Mouse (Mus musculus): ENCODE data around the gene Pip5k1c.

Gene Pip5k1c

DNA sequence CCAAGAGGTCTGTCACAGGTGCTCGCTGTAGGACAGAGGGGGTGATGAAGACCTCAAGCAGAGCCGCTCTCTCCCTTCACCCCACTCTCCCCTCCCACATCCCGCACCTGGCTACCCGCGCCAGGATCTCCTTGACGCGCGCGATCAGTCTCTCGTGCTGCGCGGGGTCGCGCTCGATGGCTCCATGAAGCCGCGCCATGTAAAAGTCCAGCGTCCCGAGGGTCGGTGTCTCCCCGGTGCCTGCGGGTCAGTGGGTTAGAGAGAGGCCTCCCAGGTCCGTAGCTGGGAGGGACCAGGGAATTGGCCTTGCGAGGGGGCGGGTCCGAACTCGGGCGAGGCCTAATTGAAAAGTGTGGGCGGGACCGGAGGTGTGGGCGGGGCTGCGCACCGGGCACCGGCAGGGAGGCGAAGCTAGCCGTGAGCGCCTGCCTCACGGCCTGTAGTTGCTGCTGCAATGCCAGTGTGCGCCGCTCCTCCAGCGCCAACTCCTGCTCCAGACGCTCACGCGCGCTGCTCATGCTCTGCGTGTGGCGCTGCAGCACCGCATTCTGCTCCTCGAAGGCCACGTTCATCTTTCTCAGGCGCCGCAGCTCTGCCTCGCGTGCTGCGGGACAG is 53.8 kb downstream of the Pip5k1c start:
- peak; percentile 67 for DNase-seq (ENCODE audit: low read depth, low spot score)

DNA sequence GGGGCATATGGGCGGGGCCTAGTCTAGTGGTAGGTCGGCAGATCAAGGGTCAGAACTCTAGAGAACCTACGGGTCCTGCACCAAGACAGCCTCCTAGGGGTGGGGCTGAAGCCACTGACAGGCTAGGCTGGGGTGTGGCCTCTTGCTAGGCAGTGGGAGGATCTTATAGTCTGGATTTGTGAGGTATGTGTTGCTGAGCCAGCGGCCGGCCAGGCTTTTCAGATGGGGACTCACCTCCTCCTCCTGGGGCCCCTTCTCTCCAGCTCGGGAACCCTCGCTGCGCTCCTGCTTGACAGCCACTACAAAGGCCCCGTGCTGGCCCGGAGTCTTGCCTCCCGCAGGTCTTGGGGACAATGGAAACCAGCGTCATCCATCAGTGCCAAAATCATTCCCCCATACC is 56.4 kb downstream of the Pip5k1c start:
- no peak for DNase-seq (ENCODE audit: low read depth, low spot score)

DNA sequence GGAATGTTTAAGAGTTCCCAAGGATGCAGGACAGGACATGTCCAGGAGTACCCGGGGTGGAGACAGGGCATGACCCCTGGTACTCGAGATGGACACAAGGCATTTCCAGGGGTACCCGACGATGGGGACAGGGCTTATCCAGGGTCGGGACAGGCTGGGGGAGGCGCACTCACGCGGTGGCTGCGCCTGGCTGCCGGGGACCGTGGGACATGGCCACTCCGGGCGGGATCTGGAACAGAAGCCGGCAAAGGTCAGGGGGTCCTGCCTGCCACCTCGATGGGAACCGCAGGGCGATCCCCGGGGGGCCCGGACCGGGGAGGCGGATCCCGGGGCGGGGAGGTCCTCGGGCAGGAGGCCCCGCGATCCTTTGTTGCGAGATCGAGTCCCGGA is 57.2 kb downstream of the Pip5k1c start:
- DNase-seq (ENCODE audit: low read depth, low spot score) = no peak

DNA sequence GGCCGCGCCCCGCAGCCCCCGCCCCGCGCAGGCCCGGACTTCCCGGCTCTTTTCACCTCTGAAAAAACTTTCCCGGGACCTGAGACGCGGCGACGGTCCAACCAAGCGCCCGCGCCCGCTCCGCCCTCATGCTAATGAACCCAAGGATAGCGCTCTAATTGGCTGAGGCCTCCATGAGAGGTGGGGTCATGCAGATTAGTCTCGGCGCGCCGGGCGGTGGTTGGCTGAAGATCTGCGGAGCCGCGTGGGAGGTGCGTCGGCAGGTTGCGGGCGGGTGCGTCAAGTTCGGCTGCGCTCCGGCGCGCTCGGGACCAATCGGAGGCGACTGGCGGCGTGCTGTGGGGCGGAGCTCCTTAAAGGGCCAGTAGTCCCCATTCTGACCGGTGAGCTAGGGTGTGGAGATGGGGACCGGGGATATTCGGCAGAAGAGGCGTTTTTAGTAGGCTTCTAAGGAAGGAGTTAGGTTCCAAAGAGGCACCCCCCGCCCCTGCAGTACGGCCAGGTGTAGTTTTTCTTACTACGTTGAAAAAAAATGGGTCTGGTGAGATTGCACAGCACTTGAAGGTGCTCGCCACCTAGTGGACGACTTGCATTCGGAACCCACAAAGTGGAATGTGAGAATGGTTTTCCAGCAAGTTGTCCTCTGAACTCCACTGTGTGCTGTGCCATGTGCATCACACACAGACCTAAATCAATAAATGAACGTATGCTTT is 57.7 kb downstream of the Pip5k1c start, which contains the start of gene Hmg20b:
Gene Hmg20b, minus strand, starts transcription at position 130 of the 713 bp plus-strand sequence.
- DNase-seq (ENCODE audit: low read depth, low spot score) = peak; percentile 98

DNA sequence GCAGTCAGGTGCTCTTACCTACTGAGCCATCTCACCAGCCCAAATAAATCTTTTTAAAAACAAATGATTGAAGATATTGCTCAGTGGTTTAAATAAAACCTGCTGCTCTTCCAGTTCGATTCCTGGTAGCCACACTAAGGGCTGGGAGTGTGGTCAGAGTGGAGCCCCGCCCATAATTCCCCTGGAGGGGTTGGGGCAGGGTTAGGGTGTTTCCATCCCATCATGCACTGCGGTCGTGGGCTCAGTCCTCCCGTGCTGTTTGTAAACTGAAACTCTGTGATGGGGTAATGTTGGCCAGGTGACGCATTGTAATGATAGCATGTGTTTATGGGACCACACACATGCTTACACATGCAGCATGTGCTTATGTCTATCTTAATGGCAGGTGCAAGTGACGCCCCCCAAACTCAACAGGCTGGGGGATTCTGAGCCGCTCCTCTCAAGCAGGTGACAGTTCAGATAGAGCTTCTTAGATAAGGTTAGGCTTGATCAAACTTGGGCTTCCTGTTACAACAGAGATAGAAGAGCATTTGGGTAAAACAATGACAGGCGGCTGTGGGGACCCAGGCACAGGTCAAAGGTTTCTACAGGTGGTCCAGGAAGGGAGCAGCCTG is 59.0 kb downstream of the Pip5k1c start:
- DNase-seq (ENCODE audit: low read depth, low spot score) = no peak

DNA sequence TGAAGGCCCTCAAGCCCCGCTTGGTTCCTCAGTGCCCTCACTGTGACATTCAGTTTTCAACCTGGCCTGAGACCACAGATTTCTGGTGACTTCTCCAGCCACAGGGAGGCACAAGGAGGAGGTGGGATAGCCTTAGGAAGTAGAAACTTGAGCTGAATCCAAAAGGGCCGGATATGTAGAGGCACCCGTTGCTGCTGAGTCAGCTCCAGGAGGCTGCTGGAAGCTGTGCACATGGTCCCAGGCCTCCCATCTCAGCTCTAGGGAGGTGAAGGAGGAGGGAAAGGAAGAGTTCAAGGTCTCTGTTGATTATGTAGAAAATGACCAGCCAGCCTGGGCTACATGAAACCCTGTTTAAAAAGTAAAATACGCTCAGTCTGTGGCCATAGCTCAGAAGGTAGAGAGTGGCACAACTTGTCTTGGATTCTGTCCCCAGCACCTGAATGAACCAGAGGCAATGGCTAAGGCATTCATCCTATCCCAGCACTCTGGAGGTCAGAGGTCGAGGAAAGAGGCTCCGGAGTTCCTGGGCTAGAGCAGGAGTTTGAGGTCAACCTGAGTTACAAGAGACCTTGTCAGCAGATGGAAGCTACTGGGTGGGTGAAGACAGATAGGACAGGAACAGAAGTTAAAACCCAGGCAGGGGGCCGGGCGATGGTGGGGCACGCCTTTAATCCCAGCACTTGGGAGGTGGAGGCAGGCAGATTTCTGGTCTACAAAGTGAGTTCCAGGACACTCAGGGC is 62.1 kb downstream of the Pip5k1c start:
- DNase-seq (ENCODE audit: low read depth, low spot score) = no peak

DNA sequence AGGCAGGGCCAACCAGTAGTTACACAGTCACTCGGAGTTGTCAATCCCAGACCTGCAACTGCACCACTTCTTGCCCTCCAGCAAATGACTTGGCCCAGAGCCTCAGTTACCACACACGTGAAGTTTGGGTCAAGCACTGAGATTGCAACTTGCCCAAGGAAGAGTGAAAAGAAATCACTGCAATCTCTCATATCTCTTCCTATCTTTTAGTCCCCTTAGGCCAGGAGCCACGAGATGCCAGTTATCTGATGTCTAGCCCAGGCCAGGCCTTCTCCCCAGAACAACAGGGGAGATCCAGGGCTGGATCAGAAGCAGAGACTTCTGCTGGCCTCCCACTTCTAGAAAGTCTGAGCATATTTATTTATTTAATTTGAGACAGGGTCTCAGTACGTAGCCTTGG is 62.8 kb downstream of the Pip5k1c start:
- DNase-seq (ENCODE audit: low read depth, low spot score) = no peak

DNA sequence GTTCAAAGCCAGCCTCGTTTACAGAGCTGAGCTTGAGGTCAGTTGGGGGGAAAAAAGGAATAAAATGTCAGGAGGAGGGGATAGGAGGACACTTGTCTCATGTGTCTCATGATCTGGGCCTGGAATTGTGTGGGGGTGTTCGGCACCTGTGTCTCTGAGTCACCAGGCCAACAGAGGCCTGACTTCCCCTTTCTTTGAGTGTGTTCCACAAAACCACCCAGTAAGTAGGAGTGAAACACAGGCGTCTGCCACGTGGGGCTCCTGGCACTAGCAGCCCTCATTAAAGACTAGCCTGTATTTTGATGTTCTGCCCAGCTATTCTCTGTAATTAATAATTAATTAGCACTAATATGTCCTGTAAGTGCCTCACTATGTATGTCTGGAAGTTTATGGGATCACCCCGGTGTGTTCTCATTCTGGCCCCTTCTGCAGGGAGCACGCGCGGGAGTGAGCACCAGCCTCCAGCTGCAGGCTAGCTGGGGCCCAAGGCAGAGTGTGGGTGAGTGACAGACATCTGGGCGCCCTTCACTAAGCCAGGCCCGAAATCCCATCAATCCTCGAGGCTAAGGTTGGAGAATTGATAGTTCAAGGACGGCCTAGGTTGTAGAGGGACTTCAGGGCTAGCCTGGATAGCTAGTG is 63.7 kb downstream of the Pip5k1c start:
- no peak for DNase-seq (ENCODE audit: low read depth, low spot score)

DNA sequence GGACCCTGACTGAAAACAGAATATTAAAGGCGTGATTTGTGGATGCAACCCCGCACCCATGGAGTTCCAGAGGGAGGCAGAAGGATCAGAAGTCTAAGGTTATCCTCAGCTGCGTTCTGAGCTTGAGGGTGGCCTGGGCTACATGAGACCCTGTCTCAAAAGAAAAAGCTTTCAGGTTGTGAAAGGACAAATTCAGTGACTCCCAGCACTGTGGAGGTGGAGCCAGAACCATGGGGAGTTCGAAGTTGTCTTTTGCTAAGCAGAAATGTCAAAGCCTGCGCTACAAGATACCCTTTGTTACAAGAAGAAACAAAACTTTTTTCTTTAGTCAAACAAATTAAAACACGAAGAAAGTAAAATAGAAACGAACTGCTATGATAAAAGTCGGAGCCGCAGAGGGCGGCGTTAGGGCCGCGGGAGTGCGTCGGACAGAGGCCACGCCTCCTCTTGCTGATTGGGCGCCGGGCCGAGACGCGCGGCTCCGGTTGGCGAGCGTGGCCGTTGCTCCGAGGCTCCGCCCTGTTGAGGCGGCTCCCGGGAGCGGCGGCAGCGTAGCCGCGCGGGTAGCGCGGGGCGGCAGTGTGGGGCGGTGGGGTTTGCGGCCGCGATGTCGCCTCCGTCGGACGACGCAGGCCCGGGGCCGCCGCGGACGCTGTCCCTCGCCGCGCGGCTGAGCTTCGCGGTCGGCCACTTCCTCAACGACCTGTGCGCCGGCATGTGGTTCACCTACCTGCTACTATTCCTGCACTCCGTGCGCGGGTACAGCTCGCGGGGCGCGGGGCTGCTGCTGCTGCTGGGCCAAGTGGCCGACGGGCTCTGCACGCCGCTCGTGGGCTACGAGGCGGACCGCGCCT is 64.5 kb downstream of the Pip5k1c start, which contains the start of gene Mfsd12:
Gene Mfsd12, plus strand, starts transcription at position 501 of the 854 bp plus-strand sequence.
- DNase-seq (ENCODE audit: low read depth, low spot score) = peak; percentile 83

DNA sequence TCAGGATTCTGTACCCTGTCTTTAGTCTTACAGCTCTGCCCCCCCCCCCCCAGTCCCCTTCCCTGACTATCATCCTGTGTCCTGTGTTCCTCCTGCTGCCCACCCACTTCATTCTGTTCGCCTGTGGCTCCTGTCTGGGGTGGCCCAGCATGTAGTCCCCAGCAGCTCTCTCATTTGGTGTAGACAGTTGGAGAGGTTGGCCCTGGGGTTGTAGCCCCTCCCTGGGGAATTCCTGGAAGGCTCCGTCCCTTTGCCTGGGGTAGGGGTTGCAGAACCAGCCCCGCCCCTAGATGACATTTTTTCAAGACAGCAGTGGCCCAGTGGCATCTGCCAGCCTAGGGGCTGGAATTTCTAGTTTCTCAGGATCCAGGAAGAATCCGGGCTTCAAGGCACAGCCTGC is 65.4 kb downstream of the Pip5k1c start:
- DNase-seq (ENCODE audit: low read depth, low spot score) = no peak

DNA sequence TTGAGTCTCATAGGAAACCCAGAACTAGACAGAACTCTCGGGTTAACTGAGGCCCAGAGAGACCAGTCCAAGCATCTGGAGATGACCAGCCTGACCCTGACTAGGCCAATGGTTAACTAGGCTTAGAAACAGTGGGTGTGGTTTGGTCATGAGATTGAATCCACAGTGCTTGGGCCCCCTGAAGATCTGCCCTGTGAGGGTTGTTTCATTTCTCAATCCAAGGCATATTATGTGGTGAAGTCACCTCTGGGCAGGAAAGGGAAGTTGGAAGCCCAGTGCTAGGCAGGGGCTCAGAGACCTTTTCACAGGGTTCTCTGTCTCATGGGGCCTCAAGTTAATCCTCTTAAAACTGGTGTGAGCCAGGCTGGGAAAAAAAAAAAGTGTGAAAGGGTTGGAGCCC is 66.1 kb downstream of the Pip5k1c start:
- no peak for DNase-seq (ENCODE audit: low read depth, low spot score)

DNA sequence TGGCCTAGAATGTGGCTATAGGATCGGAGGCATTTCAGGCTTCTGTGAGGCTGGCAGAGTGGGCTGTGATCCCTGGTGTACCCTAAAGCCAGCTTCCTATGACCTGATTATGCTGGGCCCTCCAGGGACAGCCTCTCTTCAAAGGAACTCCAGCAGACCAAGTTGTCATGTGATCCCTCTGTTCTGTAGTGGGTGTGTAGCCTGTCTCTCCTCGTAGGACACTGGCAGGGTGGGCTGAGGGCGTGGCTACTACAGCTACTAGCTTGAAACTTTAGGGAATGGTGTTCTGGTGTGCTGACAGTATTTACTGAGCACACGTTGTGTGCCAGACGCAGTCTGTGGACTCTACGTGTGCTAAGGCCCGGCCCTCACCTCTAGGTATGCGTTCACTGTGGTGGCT is 68.0 kb downstream of the Pip5k1c start:
- no peak for DNase-seq (ENCODE audit: low read depth, low spot score)

DNA sequence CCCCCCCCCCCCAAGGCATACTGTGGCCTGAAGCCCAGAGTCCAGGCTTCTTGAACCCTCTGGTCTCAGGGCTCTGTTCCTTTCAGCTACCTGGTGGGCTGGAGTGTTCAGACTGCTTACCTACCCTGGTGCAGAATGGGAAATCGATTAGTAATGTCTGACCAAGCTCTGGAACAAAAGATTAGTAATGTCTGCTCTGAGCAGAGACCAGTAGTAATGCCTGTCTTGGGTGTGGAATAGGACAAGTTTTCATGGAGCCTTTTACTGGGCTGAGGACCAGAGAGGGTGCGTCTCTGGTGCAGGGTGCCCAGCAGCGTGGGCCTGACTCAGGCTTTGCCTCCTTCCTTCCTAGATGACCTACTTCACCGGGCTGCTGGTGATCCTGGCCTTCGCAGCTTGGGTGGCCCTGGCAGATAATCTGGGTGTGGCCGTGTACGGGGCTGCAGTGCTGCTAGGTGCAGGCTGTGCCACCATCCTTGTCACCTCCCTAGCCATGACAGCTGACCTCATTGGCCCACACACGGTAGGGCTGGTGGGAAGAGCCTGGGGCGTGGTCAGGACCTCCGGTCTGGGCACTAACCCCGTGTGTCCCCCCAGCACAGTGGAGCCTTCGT is 69.7 kb downstream of the Pip5k1c start:
- DNase-seq (ENCODE audit: low read depth, low spot score) = no peak

DNA sequence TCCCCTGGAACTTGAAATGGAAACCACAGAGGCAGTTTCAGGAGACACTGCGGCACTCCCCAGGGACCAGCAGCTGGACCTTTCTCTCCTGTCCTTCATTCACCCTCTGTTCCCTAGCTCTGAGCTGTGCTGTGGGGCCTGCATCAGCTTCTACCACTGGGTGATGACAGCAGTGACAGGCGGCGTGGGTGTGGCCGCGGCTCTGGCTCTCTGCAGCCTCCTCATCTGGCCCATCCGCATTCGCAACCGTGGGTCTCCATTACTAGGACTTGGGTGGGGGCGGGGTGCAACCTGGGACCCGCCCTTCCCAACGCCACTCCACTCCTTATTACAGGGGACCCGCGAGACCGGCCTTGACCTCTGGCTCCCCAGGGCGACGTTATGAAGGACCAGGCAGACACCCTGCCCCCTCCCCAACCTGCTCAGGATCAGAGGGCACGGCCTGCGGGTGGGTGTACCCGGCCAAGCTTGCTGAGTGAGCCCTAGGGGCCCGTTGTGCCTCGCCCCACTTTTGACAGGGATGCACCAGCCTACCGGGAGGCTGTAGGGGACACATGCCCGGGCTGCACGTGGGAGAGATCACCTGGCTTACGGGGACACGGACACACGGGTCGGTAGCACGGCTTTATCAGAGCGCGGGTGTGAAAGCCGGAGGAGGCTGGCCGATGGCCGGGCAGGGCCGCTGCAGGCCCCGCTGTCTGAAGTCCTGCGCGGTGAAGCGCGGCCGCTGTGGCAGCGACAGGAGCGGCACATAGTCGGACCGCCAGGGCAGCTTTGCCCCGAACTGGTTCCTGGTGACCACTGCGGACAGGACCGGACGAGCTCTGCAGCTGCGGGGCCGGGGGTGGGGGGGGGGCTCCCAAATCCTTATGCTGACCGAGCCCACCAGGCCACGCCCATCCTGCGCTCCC is 70.9 kb downstream of the Pip5k1c start:
- no peak for DNase-seq (ENCODE audit: low read depth, low spot score)

DNA sequence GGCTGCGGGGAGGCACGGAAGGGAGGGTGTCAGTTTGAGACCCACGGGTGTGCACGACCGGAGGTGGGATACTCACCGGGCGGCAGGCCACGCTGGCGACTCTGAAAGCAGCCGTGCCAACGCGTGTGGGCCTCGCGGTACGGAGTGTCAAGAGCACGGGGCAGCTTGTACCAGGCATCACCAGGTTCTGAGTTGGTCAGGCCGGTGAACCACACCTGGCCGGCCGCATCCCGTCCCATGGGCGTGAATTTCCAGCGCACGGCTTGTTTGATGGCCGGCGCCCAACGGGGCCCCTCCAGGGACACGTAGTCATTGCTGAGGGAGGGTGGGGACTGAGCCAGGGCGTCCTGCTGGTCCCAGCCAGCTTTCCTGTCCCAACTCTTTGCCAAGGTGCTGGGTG is 71.9 kb downstream of the Pip5k1c start:
- no peak for DNase-seq (ENCODE audit: low read depth, low spot score)

DNA sequence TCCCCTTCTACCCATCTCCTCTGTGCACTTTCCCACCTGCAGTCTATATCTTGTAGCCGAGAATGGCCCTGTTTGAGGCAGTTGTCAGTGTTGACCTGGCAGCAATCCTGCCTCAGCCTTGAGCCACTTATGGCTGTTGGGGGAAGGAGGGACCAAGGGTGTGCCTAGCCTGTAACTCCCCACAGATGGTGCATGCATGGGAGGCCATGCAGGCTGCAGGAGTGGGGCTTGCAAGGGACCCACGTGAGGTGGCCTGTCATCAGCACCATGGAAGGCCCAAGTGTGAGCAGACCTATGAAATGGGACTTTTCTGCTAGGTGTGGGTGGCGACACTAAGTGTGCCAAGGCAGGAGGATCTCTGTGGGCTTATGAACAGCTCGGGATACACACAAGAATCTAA is 72.3 kb downstream of the Pip5k1c start:
- no peak for DNase-seq (ENCODE audit: low read depth, low spot score)

DNA sequence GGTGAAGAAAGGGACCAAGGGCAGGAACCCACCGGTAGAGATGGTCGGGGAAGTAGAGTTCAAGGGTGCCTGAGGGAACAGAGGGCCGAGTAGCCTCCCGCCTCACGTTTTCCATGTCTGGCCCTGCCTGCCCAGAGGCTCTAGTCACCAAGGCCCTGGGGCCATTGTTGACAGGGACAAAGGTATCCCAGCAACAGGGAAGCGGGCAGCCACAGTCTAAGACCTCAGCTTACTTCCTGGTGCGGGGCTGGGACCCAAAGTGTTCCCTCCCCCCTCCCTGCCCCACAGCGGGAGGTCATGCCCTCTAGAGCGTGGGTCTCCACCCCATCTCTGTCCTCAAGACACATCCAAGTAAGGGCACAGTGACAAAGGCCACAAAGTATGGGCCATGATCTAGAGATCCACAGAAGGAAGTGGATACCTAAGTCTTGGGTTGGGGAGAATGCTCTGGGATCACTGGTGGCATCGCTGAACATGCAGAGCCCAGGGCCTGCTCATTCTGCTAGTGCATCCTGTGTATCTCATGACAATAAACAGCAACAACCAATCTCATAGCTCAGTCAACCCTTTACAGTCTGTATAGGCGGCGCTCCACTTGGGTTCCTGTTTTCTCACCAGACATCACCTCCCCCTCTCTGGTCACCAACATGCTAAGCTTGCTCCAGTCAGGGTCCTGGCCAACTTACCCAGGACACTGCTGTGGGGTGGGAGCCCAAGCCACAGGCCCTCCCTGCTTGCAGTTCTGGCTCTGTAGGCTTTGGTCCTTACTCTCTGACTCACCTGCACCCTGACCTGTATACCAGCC is 73.1 kb downstream of the Pip5k1c start, which contains the start of gene 4930404N11Rik:
Gene 4930404N11Rik, minus strand, starts transcription at position 145 of the 805 bp plus-strand sequence.
- DNase-seq (ENCODE audit: low read depth, low spot score) = no peak

DNA sequence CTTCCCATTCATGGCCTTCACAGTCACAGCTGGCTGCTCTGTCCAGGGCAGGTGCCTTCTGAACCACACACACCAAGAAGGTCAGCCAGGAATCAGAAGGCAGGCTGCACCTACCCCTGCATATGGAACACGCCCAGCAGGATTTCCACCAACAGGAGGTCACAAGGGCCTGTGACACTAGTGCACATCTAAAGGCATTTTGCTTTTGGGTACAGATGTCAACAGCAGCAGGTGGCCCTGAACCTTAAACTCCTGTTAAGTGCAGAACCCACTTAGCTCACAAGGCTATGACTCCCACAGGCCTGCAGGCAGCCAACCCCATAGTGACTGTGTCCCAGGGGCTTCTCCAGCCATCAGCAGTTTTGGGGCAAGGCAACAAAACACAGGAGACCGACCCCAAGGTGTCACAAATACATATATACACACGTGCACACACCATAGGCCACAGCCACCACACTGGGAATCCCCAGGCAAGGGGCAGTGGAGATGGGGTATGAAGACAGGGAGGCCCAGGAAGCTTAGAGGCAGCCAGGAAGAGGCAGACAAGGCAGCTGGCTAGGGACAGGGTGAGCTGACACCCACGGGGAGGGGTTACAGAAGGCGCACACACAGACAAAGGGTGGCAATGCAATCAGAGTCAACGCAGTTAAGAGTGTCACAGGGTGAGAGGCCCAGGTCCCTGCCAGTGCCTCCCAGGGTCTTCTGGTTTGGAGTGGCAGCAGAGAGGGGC is 73.9 kb downstream of the Pip5k1c start:
- DNase-seq (ENCODE audit: low read depth, low spot score) = no peak

Data from forelimb bud, embryonic 11.5 days (tissue).